Mouse (Mus musculus) NIH3T3 (cell line): ENCODE data around the gene Fam49a.
"Not testable (repeated sequence)": the region's sequence is repeated elsewhere in the genome, so short reads cannot be mapped to it uniquely, and the experiment has no call there.

Experiments used
- DNase-seq: peaks from one replicate; pipeline ENCODE4 v3.0.0-alpha.2; 2012; ENCODE audit warnings: low read depth

The Fam49a gene

DNA sequence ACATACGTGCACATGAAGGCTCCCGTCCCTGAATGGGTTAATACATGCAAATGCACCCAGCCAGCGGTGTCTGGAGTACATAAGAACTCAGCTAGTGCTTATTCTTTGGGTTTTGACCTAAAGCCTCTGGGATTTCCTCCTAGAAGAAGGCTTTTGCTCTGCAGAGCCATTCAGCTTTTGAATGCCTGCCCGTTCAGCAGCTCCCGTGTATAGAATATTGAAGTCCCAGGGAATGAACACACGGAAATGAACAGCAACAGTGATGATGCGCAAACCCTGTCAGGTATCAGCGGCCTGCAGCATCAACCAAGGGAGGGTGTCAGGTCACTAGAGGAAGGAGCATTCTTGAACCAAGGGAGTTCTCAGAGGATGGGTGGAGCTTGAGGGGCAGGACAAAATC, 52.4 kb downstream of the Fam49a start:
- no peak for DNase-seq

DNA sequence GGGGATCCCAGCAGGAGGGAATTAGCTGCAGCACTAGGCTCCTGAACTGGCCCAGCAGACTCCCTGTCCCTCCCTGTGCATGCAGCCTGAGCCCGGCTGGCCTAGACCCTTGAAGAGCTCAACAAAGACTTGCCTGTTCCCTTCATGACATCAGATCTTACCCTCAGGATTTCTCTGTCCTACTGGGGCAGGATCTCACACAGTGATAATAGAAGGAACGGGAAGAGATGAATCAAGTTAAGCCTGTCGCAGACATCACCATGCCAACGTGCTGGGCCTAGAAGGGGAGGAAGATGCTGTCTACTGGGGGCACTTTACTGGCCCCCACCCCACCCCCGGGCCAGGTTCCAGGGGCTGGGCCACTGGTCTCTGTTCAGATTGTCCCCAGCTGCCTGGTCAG, 53.1 kb downstream of the Fam49a start:
- DNase-seq: no peak

DNA sequence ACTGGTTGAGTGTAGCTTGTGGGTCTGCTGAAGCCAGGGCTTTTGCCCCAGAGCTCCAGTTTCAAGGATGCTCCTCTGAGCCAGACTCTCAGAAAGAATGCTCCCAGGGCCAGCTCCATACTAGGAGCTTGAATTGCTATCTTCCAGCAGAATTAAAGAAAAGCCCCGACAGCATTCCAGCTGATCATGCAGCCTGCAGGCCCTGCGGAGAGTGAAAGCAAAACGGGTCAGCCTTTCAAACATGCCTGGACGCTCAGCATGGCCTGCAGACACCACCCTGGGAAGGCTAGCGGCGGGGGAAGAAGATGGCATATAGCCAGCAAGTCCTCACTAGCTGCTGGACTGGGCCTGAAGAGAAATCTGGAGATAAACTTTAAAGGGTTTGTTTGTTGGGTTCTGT, 55.0 kb downstream of the Fam49a start:
- DNase-seq: no peak

DNA sequence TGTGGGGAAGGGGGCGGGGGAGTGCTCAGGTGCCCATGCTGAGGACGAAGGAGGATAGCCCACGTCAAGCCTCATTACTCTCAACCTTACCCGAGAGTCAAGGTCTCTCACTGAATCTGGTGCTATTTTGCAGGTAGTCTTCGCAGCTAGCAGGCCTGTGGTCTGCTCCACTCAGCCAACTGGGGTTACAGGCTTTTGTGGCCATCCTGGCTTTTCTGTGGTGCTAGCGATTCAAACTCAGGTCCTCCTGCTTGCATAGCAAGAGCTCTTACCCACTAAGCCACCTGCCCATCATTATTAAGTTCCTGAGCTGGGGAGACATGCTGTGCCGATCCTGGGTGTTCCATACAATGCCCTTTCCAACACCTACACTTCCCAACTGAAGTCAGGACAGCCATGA, 55.7 kb downstream of the Fam49a start:
- no peak for DNase-seq

DNA sequence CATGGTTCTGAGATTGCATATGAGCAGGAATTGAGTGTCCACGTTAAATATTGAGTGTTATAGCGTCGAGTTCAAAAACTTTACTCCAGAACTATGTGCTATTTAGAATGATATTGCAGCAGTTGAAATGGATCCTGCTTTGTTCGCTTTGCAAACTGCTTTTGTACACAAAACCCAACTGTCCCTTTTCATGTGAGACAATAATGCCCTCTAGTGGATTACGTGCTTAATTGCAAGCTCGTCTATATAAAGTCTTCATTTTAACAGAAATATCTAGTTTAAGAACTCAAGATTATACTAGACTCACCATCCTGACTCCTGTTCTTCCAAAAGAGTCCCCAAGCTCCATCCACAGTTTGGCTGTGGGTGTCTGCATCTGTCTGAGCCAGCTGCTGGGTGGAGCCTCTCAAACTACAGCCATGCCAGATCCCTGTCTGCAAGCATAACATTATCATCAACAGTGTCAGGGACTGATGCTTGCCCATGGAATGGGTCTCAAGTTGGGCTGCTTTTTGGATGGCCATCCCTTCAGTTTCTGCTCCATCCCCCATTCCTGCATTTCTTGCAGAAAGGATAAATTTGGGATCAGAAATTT, 56.3 kb downstream of the Fam49a start:
- DNase-seq: peak; percentile 65

DNA sequence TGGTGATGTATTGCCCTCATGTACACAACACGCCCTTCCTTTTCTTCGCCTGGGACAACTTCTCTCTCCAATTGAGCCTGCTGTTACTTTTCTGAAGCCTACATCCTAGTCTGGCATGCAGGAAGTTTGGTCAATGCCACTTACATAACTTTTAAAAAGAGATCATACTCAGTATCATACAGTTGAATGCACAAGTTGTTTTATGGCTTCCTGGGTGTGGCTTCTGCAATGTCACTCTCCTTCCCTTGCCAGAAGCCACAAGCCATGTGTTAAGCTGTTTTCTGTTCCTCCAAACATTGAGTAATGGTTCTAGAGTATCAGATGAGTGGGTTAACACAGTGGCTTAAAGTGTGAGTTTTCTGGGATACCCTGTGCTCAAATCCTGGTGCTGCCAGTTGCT, 58.8 kb downstream of the Fam49a start:
- DNase-seq: no peak

DNA sequence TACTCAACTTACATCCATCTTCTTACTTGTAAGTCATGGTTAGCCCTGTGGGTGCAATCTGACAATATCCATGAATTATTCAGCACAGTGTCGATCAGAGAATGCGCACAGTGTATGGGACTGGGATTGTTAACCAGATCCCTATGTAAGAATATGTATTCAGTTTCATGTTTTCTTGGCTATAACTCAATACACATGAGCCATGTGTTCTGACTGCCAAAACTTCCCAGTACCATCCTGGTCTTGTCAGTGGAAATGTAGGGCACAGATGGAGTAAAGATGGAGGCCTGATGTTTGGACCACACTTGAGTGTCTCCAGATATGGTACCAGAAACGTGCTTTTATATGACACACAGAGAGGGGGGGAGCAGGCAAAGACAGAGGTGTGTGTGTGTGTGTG, 59.2 kb downstream of the Fam49a start:
- DNase-seq: no peak

DNA sequence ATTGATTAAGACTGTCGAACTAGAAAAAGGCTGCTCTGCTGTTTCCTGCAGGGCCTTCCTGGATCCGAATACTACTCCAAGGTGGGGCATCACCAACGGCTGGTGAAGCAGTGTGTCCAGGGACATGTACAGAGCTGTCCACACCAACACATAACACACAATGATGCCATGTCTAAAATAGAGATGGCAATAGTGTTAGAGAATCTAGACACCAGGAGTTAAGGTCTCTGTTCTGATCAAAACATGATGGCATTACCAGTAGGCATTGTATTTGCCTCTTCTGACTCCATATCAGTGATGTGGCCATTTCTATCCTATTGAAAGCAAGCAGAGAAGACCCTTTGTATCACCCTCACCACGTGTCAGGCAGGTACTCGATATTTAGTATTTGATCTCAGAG, 61.1 kb downstream of the Fam49a start:
- DNase-seq: no peak

DNA sequence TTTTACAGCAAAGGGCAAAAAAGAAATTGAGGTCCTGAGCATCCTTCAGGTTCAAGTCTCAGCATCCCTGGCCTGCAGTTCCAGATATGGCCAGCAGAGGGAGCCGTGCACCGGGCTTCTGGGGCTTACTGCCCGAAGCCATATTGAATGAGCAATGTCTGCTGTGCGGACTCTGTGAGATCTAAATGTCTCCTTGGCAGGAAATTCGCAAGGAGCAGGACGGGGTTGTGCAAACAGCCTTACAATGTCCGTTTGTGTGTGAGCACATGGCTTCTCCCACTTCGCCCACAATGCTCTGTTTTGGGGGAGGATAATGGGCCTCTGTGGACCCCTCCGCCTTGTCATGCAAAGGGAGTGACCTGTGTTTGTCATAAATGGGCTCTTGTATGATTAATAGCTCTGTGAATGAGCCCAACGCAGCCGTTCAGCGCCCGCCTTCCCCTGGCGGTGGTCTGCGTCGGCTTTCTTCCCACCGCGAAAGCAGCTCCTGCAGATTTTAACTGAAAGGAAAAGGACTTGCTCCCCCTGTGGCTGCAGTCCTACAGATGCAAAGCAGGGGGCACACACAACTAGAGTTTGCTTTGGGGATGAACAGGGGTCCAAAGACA, 61.8 kb downstream of the Fam49a start:
- DNase-seq: peak; percentile 85

DNA sequence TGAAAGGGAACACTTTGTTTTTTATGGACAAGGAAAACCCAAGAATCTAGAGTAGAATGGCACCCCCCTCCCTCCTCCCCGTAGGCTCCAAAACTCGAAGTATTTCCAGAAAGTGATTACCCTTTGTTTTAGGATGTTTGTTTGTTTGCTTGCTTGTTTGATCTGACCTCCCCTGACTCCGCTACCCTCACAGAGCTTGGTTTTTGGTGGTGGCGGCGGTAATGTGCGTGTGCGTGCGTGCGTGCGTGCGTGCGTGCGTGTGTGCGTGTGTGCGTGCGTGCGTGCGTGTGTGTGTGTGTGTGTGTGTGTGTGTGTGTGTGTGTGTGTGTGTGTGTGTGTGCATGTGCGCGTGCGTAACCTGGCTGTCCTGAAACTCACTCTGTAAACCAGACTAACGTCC, 62.3 kb downstream of the Fam49a start:
- not testable (repeated sequence) for DNase-seq

DNA sequence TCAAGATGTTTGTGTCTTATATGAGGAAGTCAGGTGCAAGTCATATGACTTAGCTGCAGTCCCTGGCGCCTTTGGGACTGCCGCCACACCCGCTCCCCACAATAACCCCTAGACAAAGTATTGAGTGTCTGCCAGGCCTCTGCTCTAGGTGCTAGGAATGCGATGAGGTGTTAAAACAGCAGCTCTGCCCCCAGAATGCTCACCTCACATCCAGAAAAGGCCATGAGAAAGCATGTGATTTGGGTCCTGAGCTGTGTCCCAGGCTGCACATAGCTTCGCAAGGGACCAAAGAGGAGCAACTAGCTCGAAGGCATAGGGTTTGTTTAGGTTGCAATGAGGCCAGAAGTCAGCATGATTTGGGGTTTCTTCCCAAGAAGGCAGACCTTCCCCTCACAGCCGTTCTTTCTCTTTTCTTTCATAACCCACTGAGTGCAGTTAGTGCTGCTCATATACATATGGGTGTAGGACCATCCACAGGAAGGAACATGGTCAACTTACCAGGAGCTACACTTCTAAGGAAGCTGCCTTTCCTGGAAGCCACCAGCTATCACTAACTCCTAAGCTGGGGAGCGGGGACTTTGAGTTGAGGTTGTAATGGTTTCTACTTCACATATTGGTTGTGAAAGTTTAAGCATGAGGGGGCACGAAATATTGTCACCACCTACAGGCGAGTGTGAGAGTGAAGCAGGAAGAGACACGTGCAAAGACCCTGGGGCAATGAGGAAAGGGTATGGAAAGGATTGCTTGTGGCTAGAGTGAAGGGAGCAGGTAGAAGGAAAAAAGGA, 71.8 kb downstream of the Fam49a start:
- no peak for DNase-seq

DNA sequence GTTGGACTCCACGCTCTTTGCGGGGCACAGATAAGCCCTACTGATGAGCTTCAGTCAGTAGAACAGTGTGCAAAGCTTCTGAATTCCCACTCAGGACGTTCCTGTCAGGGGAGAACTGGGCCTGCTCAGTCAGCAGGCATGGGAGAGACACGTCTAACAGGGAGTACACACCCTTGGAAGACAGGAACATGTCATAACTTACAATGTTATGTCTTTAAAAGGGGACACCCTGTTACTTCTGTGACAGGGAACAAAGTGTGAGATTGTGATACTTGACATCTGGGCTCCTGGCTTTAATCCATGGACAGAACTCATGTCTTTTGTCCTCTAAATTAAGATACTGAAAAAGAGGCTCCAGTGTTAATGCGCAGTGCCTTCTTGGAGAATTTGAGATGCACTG, 72.5 kb downstream of the Fam49a start:
- DNase-seq: no peak

DNA sequence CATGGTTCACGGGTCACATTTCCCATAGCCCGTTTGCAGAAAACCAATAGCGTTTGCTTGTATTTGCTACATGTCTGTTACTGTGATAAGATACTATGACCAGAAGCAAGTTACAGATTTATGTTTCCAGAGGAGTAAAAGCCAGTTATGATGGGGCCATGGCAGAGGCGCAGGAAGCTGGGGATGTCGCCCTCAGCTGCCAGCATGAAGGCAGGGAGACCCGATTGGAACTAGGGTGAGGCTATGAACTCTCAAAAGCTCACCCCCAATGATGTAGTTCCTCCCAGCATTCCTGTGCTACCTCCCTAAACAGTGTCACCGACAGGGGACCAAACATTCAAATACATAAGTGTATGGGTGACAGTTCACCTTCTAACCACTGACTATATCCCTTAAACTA, 73.6 kb downstream of the Fam49a start:
- DNase-seq: no peak

DNA sequence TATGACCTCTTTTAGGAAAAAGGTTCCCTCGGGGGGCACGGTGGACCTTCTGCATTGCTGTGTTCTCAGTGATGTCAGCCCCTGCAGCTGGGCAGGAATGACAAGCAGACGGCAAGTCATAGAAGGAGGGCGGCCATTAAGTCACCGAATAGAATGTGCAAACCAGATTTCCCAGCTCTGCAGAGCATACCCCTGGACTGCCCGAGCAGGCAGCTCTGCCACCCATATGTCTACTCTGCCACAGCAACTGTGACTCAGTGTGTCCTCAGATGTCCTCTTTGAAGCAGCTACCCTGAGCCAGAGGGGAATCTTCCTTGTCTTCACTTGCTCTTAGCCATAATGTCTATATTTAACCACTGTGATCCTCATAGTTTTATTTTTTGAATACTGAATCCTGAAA, 75.4 kb downstream of the Fam49a start:
- DNase-seq: no peak

DNA sequence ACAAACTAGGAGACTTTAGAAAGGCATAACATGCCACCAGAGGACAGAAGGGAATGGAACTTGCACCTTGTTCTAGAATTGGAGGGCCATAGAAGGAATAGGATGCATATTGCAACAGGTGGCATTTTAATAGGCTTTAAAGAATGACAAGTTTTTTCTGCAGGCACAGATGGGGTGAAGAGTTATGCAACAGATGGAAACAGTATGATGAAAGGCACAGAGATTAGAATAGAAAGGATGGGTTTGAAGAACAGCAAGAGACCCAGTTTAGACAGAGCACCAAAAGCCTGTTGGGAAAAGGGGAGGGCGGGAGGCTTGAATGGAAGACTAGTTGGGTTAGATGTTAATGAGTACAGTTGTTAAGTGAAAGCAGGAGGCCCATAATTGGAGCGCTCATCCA, 81.4 kb downstream of the Fam49a start:
- no peak for DNase-seq

DNA sequence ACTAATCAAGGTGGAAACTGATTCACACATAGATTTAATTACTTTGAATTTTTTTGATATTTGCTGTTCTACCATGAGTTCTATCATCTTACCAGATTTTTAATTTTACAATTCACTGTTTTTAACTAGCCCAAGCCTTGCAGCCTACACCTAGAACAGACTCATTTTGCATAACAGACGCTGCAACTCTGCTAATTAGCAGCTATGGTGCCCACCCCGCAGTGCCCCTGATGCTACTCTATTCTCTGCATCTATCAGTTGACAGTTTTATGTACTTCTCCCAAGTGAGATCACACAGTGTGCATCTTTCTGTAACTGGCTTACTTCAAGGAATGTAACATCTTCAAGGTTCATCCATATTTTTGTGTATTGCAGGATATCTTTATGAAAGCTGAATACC, 86.7 kb downstream of the Fam49a start:
- DNase-seq: no peak

DNA sequence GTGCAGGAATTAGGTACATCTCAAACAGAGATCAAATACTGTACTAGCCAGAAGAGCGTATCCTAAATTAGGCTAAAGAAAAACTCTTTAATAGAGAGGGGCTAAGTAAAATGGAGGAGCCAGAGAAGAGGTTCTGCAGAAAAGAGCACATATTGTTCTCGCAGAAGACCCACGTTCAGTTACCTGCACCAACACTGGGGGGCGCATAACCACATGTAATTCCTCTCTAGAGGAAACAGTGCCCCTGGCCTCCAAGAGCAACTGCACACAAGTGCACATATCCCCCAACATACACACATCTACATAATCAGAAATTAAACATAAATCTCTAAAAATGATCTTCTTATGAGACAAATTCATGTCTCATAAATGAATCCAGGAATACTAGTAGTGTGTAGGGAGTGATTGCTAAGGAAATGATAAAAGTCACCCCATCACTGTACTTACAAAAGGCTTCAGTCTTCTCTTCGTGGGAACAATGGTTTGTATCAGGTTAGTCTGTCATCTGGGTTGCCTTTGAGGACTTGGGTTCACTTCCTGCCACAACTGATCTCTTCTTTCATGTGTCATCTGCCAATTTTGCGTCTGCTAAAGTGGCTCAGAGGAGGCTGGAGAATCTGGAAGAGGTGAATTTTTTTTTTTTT, 87.8 kb downstream of the Fam49a start:
- DNase-seq: peak; percentile 9

DNA sequence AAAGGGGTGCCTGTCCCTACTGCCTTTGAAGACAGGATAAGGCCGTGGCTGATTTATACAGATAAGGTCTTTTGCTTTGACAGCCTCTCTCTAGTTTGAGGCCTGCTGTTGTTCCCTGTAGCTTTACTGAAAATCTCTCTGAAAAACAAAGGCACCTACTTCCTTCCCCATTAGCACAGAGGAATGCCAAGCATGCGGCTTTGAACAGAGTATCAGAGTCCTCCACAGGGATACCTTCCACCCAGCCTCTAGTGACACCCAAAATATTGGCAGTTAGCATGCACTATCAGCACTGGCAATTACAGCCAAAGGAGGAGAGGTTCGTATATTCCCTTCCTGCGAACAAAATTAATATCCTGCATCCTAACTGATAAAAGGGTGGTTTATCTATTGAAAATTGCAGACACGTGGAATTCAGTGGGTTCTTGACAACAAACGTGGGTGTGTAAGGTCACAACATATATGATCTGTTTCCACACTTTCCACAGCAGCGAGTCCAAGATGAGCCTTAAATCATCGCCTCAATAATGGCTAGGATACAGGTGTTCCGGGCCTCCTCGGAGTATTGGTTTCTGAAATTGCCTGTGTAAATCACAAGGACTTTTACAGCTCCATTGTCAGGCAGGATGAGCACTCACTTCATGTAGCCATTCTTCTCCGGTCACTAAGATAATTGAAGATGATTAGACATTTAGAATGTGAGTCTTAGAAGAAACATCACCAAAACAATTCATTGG, 90.0 kb downstream of the Fam49a start:
- DNase-seq: no peak

DNA sequence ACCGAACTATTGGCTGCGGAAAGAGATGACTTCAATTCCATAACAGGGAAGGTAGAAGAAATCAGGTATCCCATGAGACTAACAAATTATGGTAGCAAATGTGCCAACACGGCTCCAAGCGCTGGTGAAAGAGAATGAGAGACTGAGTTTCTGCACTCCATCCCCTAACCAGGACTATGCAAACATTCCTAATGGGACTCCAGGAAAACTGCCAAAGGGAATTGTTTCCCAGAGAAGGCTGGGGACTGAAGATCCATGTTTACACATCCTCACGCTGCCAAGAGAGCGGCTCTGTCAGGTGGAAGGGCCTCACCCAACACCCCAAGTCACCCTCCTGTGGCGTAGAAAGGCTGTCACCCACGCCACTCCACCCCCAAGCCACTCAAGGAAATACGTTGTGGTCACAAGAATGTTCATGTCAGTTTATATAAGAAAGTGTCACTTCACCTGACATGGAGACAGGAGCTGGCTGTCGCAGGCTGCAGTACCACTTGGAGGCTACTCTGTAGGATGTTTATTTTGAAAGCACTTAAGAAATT, 92.2 kb downstream of the Fam49a start:
- no peak for DNase-seq

DNA sequence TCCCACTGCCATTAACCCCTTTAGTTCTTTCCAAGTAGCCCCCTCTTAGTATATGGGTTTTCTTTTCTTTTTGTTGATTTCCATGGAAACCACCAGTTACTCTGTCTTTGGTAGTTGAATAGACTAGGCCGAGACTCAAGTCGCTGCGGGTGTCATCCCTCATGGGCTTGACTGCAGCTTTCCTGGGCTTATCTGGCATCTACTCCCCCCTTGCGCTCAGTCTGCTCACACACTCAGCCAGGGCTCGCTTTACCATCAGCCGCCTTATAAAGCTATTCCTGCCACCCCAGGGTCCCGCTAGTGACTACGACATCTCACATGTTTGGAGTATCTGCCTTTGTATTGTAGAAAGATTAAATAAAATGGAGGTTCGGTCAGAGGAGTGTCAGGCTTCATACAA, 94.1 kb downstream of the Fam49a start:
- no peak for DNase-seq

DNA sequence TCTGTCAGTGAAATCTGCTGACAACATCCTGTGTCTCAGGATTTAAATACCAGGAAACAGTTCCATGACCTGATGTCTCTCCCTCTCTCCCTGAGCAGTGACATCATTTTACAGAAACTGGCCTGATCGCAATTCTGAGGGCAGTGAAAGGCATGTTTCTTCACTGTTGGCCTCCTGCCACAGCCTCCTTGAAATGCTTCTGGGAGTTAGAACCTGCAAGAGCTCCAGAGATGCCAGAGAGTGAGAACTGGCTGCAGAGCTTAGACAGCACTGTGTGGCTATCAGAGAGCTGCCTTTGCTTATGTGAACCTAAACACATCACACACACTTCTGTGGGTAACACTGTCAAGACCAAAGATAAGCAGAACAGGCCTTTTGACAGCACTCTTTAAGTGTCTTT, 94.5 kb downstream of the Fam49a start:
- peak; percentile 25 for DNase-seq

DNA sequence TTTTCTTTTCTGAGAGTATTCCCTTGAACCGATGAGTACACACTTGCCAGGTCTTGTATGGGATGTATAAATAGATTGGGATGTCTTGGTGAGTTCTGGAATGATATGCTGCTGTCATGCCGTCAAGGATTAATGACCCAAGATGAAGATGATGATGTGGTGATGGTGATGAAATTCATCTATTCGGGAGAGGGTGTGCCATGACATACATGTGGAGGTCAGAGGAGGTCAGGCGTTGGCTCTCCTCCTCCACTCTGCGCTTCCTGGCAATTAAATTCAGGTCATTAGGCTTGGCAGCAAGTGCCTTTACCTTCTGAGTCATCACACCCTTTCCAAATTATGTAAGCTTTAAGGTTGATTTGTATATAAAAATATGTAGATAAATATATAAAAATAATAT, 95.0 kb downstream of the Fam49a start:
- no peak for DNase-seq
